Mouse (Mus musculus): ENCODE data around the gene Aco2. TPM values are rescaled to one million over a fixed set of nuclear protein-coding genes. Genes with fewer than 3 reads are reported as not detected.

Aco2 gene
- polyA plus RNA-seq, 1 experiment from 2014 or later = 136 TPM

- H3K4me1 ChIP-seq (ENCODE audit: control insufficient read depth, insufficient read depth, low read length) = no peaks in the 10 kb centered on the region
- no peak overlapping the region for H3K4me3 ChIP-seq (ENCODE audit: low read depth, low read length)
- ATAC-seq (ENCODE audit: insufficient number of reproducible peaks, insufficient read depth, low FRiP score, low read depth) = peak; percentile 58; the same call in 1 of the 2 replicates
- H3K9ac ChIP-seq (replicated peaks; ENCODE audit: low read depth, low read length) = no peak overlapping the region
- H3K4me2 ChIP-seq (replicated peaks; ENCODE audit: low read depth, low read length) = no peak overlapping the region
- no peaks in the 10 kb centered on the region for H3K27me3 ChIP-seq (ENCODE audit: control insufficient read depth, insufficient read depth, low read length)
- H3K27ac ChIP-seq (ENCODE audit: low read length) = no peak overlapping the region
- WGBS = 59% methylated on average over 6 of the region's 6 CpGs
- no peaks in the 10 kb centered on the region for H3K9me3 ChIP-seq (ENCODE audit: control insufficient read depth, low read depth, low read length)
- H3K36me3 ChIP-seq (ENCODE audit: control insufficient read depth, insufficient read depth, low read length) = peaks cover 43% of the 10 kb centered on the region
Measured at GRCm38 (mm10) chr15:81917621-81918463, 45.7 kb downstream of the Aco2 start.

DNA sequence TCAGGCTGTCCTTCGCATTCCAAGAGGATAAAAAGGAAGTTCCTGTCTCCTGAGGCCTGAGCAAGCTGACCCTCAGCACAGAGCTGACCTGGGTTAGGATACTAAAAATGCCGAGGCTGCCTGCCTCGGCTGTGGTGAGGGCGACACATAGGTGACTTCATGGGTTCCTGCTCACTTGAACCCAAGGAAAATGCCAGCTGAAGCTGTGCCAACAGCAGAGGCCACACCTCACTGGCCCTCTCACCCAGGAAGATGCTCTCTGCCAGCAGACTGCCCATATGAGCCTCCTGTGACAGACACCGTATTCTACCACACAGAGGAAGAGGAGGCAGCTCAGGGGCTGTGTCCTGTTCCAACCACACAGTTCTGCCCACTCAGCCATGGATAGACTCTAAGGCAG is 47.0 kb downstream of the Aco2 start:
- Histone ChIP-seq H3K27me3 (ENCODE audit: control insufficient read depth, insufficient read depth, low read length) (no peaks in the 10 kb centered on the region), H3K9me3 (ENCODE audit: control insufficient read depth, low read depth, low read length) (no peaks in the 10 kb centered on the region), H3K9ac (replicated peaks; ENCODE audit: low read depth, low read length) (no peak overlapping the region), H3K4me2 (replicated peaks; ENCODE audit: low read depth, low read length) (no peak overlapping the region), H3K4me3 (ENCODE audit: low read depth, low read length) (no peak overlapping the region), H3K27ac (ENCODE audit: low read length) (no peak overlapping the region), H3K4me1 (ENCODE audit: control insufficient read depth, insufficient read depth, low read length) (no peaks in the 10 kb centered on the region), H3K36me3 (ENCODE audit: control insufficient read depth, insufficient read depth, low read length) (peaks cover 30% of the 10 kb centered on the region)
- WGBS = 78% methylated on average over 5 of the region's 5 CpGs
- ATAC-seq (ENCODE audit: insufficient number of reproducible peaks, insufficient read depth, low FRiP score, low read depth) = no peak

- 88% methylated on average over 10 of the region's 10 CpGs for WGBS
- no peak overlapping the region for H3K9ac ChIP-seq (replicated peaks; ENCODE audit: low read depth, low read length)
- H3K4me3 ChIP-seq (ENCODE audit: low read depth, low read length) = no peak overlapping the region
Measured at GRCm38 (mm10) chr15:81920546-81921217, 48.6 kb downstream of the Aco2 start.

DNA sequence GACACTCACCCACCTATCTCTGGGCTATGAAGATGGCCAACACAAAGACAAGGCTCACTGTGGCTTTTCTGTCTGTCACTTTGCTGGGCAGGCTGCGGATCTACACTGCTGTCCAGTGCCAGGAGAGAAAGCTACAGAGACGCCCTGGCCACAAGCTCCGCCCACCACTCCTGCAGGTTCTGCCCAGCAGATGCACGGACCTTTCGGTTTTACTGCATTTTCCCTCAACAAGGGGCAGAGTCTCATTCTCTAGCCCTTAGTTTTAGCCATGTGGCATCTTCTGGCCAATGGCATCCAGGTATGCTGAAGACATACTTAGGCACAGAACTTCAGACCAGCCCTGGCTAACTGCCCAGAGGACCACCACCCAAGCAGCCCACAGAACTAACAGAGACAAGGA is 49.1 kb downstream of the Aco2 start:
- 71% methylated on average over 5 of the region's 5 CpGs for WGBS
- no peaks in the 10 kb centered on the region for H3K9me3 ChIP-seq (ENCODE audit: control insufficient read depth, low read depth, low read length)
- no peak for ATAC-seq (ENCODE audit: insufficient number of reproducible peaks, insufficient read depth, low FRiP score, low read depth)

More at GRCm38 (mm10) chr15:81920546-81921217, 48.6 kb downstream of the Aco2 start:
- H3K9me3 ChIP-seq (ENCODE audit: control insufficient read depth, low read depth, low read length) = no peaks in the 10 kb centered on the region
- H3K27ac ChIP-seq (ENCODE audit: low read length) = no peak overlapping the region
- no peaks in the 10 kb centered on the region for H3K27me3 ChIP-seq (ENCODE audit: control insufficient read depth, insufficient read depth, low read length)
- ATAC-seq (ENCODE audit: insufficient number of reproducible peaks, insufficient read depth, low FRiP score, low read depth) = no peak
- peaks cover 15% of the 10 kb centered on the region for H3K36me3 ChIP-seq (ENCODE audit: control insufficient read depth, insufficient read depth, low read length)
- H3K4me2 ChIP-seq (replicated peaks; ENCODE audit: low read depth, low read length) = no peak overlapping the region
- peaks cover 7% of the 10 kb centered on the region; the same call in 1 of the 2 replicates for H3K4me1 ChIP-seq (ENCODE audit: control insufficient read depth, insufficient read depth, low read length)

DNA sequence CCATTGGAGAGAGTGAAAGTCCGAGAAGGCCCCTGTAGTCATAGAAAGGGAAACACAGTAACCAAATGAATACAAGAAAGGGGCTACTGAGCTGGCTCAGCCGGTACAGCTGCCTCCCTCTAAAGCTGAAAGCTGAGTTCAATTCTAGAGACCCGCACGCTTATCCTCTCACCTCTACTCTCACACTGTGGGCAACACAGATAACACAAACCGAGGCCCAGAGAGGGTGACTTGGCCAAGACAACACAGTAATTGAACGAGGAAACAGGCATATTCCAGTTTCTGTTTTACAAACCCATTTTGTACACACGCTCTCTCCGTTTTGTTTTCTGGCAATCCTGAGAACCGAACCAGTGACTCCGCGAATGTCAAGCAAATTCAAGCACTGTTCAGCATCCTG is 52.8 kb downstream of the Aco2 start:
- H3K27ac ChIP-seq (ENCODE audit: low read length) = no peak overlapping the region
- H3K4me2 ChIP-seq (replicated peaks; ENCODE audit: low read depth, low read length) = peak overlapping the region; percentile 86
- H3K9me3 ChIP-seq (ENCODE audit: control insufficient read depth, low read depth, low read length) = no peaks in the 10 kb centered on the region
- no peak for ATAC-seq (ENCODE audit: insufficient number of reproducible peaks, insufficient read depth, low FRiP score, low read depth)
- peaks cover 16% of the 10 kb centered on the region for H3K4me1 ChIP-seq (ENCODE audit: control insufficient read depth, insufficient read depth, low read length)
- H3K27me3 ChIP-seq (ENCODE audit: control insufficient read depth, insufficient read depth, low read length) = no peaks in the 10 kb centered on the region
- H3K9ac ChIP-seq (replicated peaks; ENCODE audit: low read depth, low read length) = no peak overlapping the region
- WGBS = 86% methylated on average over 11 of the region's 11 CpGs
- no peaks in the 10 kb centered on the region for H3K36me3 ChIP-seq (ENCODE audit: control insufficient read depth, insufficient read depth, low read length)
- H3K4me3 ChIP-seq (ENCODE audit: low read depth, low read length) = peak overlapping the region; percentile 71

More for the DNA sequence above, 49.1 kb downstream of the Aco2 start:
- Histone ChIP-seq H3K4me2 (replicated peaks; ENCODE audit: low read depth, low read length) (no peak overlapping the region), H3K9ac (replicated peaks; ENCODE audit: low read depth, low read length) (no peak overlapping the region), H3K27ac (ENCODE audit: low read length) (no peak overlapping the region), H3K4me1 (ENCODE audit: control insufficient read depth, insufficient read depth, low read length) (peaks cover 7% of the 10 kb centered on the region; the same call in 1 of the 2 replicates), H3K36me3 (ENCODE audit: control insufficient read depth, insufficient read depth, low read length) (peaks cover 10% of the 10 kb centered on the region), H3K4me3 (ENCODE audit: low read depth, low read length) (no peak overlapping the region), H3K27me3 (ENCODE audit: control insufficient read depth, insufficient read depth, low read length) (no peaks in the 10 kb centered on the region)

DNA sequence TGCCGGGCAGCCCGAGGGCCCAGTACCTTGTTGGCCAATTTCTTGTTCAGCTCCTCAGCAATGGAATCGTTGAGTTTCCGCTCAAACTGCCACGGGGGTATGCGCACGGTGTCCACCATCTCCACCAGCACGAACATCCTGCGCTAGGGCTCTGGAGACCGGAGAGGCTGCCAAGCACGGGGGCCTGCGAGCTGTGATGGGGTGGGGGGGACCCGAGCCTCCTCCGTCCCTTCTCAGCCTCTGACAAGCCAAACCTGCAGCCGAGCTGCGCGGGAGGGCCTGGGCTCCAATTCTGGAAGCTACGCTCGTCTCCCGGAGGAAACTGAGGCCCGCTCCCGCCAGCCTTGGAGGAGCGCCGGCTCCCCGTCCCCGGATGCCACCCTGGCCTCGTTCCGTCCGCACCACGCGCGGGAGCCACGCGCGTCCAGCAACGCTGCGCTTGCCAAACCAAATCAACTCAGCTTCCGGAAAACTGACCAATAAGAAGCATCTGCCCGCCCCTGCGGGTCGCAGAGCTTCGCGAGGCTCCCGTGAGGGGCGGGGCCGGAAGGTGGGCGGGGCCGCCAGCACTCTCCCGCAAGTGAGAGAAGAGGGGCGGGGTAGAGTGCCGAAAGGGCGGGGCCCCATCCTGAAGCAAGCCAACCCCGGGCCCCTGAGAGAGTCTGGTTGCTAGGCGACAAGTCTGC is 53.8 kb downstream of the Aco2 start, which contains the start of gene Polr3h:
Gene Polr3h, minus strand, starts transcription at position 481 of the 686 bp plus-strand sequence.
- Histone ChIP-seq H3K27ac (ENCODE audit: low read length) (peak within 1 kb of the TSS; percentile 44), H3K4me1 (ENCODE audit: control insufficient read depth, insufficient read depth, low read length) (peaks cover 16% of the 10 kb centered on the region), H3K36me3 (ENCODE audit: control insufficient read depth, insufficient read depth, low read length) (no peaks in the 10 kb centered on the region), H3K27me3 (ENCODE audit: control insufficient read depth, insufficient read depth, low read length) (no peaks in the 10 kb centered on the region), H3K4me3 (ENCODE audit: low read depth, low read length) (peak within 1 kb of the TSS; percentile 71), H3K9ac (replicated peaks; ENCODE audit: low read depth, low read length) (peak within 1 kb of the TSS; percentile 65), H3K4me2 (replicated peaks; ENCODE audit: low read depth, low read length) (peak within 1 kb of the TSS; percentile 86), H3K9me3 (ENCODE audit: control insufficient read depth, low read depth, low read length) (no peaks in the 10 kb centered on the region)
- WGBS = under 1% methylated on average over 54 of the region's 54 CpGs
- peak; percentile 94 for ATAC-seq (ENCODE audit: insufficient number of reproducible peaks, insufficient read depth, low FRiP score, low read depth)

DNA sequence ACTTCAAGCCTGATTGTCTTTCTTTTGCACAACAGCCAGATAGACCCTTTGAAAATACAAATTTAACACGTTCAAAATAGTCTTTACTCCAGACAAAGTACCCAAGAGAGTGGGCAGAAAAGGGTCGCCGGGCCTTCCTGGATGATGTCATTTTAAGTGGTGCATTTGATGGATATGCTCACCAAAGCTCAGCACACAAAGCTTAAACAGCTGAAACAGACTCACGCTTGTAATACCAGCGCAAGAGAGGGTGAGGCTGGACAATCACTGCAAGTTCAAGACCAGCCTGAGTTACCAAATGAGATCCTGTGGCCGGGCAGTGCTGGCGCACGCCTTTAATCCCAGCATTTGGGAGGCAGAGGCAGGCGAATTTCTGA is 54.3 kb downstream of the Aco2 start:
- Histone ChIP-seq H3K4me1 (ENCODE audit: control insufficient read depth, insufficient read depth, low read length) (peaks cover 16% of the 10 kb centered on the region), H3K27ac (ENCODE audit: low read length) (peak overlapping the region; percentile 44; the same call in 1 of the 2 replicates)

DNA sequence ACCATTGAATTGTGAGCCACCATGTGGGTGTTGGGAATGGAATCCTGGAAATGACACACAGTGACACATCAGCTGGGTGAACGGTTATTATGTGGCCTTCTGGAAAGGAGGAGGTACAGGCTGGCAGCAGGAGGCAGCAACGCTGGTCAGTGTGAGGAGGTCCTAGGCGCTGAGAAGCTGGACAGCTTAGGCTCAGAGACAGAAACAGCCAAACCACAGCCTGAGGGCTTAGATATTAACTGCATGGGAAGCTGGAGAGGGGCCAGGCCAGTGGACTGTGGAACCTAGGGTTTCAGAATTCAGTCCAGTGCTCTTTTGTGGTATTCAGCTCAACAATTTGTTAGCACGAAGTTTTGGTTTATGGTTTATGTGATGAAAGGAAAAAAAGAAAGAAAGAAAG is 55.6 kb downstream of the Aco2 start:
- Histone ChIP-seq H3K9me3 (ENCODE audit: control insufficient read depth, low read depth, low read length) (no peaks in the 10 kb centered on the region), H3K9ac (replicated peaks; ENCODE audit: low read depth, low read length) (no peak overlapping the region), H3K4me3 (ENCODE audit: low read depth, low read length) (no peak overlapping the region), H3K4me1 (ENCODE audit: control insufficient read depth, insufficient read depth, low read length) (peaks cover 16% of the 10 kb centered on the region), H3K27me3 (ENCODE audit: control insufficient read depth, insufficient read depth, low read length) (no peaks in the 10 kb centered on the region), H3K27ac (ENCODE audit: low read length) (peak overlapping the region; percentile 48; the same call in 1 of the 2 replicates), H3K4me2 (replicated peaks; ENCODE audit: low read depth, low read length) (no peak overlapping the region), H3K36me3 (ENCODE audit: control insufficient read depth, insufficient read depth, low read length) (no peaks in the 10 kb centered on the region)
- no peak for ATAC-seq (ENCODE audit: insufficient number of reproducible peaks, insufficient read depth, low FRiP score, low read depth)
- WGBS = 55% methylated on average over 4 of the region's 4 CpGs

More for the DNA sequence above, 54.3 kb downstream of the Aco2 start:
- WGBS = 32% methylated on average over 9 of the region's 9 CpGs
- H3K4me3 ChIP-seq (ENCODE audit: low read depth, low read length) = peak overlapping the region; percentile 9; the same call in 1 of the 2 replicates
- no peak for ATAC-seq (ENCODE audit: insufficient number of reproducible peaks, insufficient read depth, low FRiP score, low read depth)
- H3K9ac ChIP-seq (replicated peaks; ENCODE audit: low read depth, low read length) = no peak overlapping the region
- no peaks in the 10 kb centered on the region for H3K27me3 ChIP-seq (ENCODE audit: control insufficient read depth, insufficient read depth, low read length)
- H3K4me2 ChIP-seq (replicated peaks; ENCODE audit: low read depth, low read length) = peak overlapping the region; percentile 24
- no peaks in the 10 kb centered on the region for H3K36me3 ChIP-seq (ENCODE audit: control insufficient read depth, insufficient read depth, low read length)
- no peaks in the 10 kb centered on the region for H3K9me3 ChIP-seq (ENCODE audit: control insufficient read depth, low read depth, low read length)

Data from stomach, embryonic 14.5 days (tissue).